Mouse (Mus musculus) brain, embryonic 14.5 days (tissue): ENCODE results near the gene Olfr720. TPM values are rescaled to one million over a fixed set of nuclear protein-coding genes. Genes with fewer than 3 reads are reported as not detected.

Experiments used
- DNase-seq: peaks from one replicate; pipeline ENCODE4 v3.0.0-alpha.2; 2011; ENCODE audit warnings: low read depth
- CTCF ChIP-seq: fragments of 200-500 bp; IDR thresholded peaks from 2 replicates; pipeline ENCODE4 v1.5.1; 2012; ENCODE audit warnings: inconsistent platforms, mild to moderate bottlenecking, moderate library complexity, borderline replicate concordance; ENCODE audit not compliant: insufficient read depth, insufficient read length; ENCODE audit errors: extremely low read depth
- POLR2A ChIP-seq: fragments of 200-500 bp; IDR thresholded peaks from 2 replicates; pipeline ENCODE4 v1.6.1; 2012; ENCODE audit warnings: mild to moderate bottlenecking, inconsistent platforms, borderline replicate concordance; ENCODE audit not compliant: poor library complexity, insufficient read depth, insufficient read length, severe bottlenecking; ENCODE audit errors: extremely low read depth
- polyA plus RNA-seq: library from polyadenylated mRNA; depleted of rRNA; stranded (reverse); fragments of >200 nt; gene quantifications from 2 replicates; pipeline ENCODE4 v1.2.3, GENCODE M21; 2012; rRNA removed

The Olfr720 gene
- polyA plus RNA-seq: not detected in 2 replicates

DNA sequence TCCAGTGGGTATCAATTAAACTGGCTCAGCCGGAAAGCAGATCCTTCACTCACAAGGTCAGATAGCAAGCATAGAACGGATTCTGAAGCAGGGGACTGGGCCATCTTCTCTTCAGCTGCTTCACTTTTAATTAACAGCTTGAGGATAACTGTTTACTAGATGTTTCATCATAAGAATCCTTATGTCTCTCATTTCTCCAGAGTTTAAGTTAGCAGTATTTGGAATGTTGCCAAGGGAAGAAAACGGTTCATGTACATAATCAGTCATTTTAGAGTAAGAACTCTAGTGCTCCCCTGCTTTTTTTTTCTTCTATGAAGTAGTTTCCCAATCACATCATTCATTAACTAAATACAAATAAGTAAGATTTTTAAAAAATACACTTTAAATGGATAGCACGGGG, at the start of gene Olfr720:
TSS of gene Olfr720 (minus strand) at position 101 of the 400 bp plus-strand sequence.
- DNase-seq: no peak
- TF ChIP-seq POLR2A: no peak
- no peak for TF ChIP-seq CTCF

Other genes starting within 250 kb of the Olfr720 start
- 19.5 and 22.1 TPM in 2 replicates for gene Atxn7, start 225.4 kb downstream of the Olfr720 start, polyA plus RNA-seq
- 101 and 108 TPM in 2 replicates for gene Thoc7, start 225.0 kb downstream of the Olfr720 start, polyA plus RNA-seq
- 107 and 112 TPM in 2 replicates for gene Psmd6, start 65.9 kb downstream of the Olfr720 start, polyA plus RNA-seq
- gene Olfr31, start 136.0 kb upstream of the Olfr720 start, polyA plus RNA-seq: not detected in 2 replicates
- 12.5 and 15.9 TPM in 2 replicates for gene Il3ra, start 159.4 kb upstream of the Olfr720 start, polyA plus RNA-seq
- gene Olfr721-ps1, start 214.5 kb upstream of the Olfr720 start, polyA plus RNA-seq: not detected in 2 replicates